ENCODE assay signal across 15 mouse cellular contexts in the genomic region with DNA sequence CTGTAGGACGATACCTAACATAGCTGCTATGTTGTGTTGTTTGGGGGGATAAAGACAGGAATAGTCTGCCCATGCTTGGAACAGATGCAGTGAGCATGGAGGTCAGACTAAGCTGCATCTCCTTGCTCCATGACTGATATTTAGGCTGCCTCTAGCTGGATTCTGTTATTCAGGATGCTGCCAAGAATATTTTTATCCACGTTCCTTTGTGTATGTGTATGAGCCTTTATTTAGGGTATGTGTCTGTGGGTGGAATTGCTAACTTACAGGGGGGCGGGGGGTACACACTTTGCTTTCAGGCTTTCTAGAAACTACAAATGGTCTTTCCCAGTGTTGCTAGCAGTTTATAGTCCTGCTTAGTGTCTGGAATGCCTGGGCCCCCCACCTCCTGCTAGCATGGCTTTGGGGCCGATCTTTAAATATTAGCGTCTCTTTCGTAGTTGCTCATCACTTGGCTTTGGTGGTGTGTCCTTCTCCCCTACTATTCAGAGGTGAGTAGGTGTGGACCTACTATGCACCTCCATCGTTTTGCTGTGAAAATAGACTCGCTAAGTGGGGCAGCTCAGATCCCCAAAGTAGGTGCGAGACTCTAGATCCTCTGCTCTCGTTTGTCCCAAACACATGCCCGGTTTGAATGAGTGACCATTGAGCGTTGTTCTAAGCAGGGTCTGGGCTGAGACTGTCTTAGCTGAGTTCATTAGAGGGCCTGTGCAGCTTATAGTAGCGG. TPM values are rescaled to one million over a fixed set of nuclear protein-coding genes. Genes with fewer than 3 reads are reported as not detected.
DNase-seq lines count a peak whose midpoint lies in the region; ATAC-seq and TF ChIP-seq lines count a peak whose summit lies in the region.
"Had no signal": no experiment of that assay in that cellular context is flagged by ENCODE, and none has a peak within 500 bp of the region (broad histone marks: within the 10 kb centered on the region; RNA-seq: fewer than 3 reads in every experiment).

No protein-coding gene starts in this region.

- peaks cover 10% of the 10 kb centered on the region; the same call in 1 of the 2 replicates for H3K4me1 ChIP-seq in heart, embryonic 16.5 days (ENCODE audit: control insufficient read depth, insufficient read depth, low read length)
- H3K4me1 ChIP-seq in heart, embryonic 12.5 days (replicated peaks), result peaks cover 7% of the 10 kb centered on the region; the same call in 1 of the 2 replicates
- peaks cover 44% of the 10 kb centered on the region for H3K4me1 ChIP-seq in midbrain, embryonic 12.5 days
- peaks cover 39% of the 10 kb centered on the region for H3K4me1 ChIP-seq in midbrain, embryonic 16.5 days (ENCODE audit: control insufficient read depth, insufficient read depth, low read length)
- H3K4me1 ChIP-seq in forebrain, embryonic 15.5 days, result peaks cover 65% of the 10 kb centered on the region
- peaks cover 19% of the 10 kb centered on the region for H3K4me1 ChIP-seq in olfactory bulb, adult 2 months (ENCODE audit: control insufficient read depth, insufficient read depth, low read length)

- H3K4me3 ChIP-seq in heart, embryonic 16.5 days (ENCODE audit: low read length), result no peak overlapping the region
- H3K4me3 ChIP-seq in heart, embryonic 12.5 days, result no peak overlapping the region
- no peak overlapping the region for H3K4me3 ChIP-seq in midbrain, embryonic 12.5 days
- no peak overlapping the region for H3K4me3 ChIP-seq in midbrain, embryonic 16.5 days (ENCODE audit: low read depth, low read length)
- H3K4me3 ChIP-seq in forebrain, embryonic 15.5 days, result no peak overlapping the region
- no peak overlapping the region for H3K4me3 ChIP-seq in olfactory bulb, adult 2 months (ENCODE audit: insufficient read depth, low read depth, low read length)
- H3K4me3 ChIP-seq: heart, adult 2 months had no signal

- H3K4me2 ChIP-seq in heart, embryonic 16.5 days (ENCODE audit: low read depth, low read length), result no peak overlapping the region
- no peak overlapping the region for H3K4me2 ChIP-seq in heart, embryonic 12.5 days
- no peak overlapping the region for H3K4me2 ChIP-seq in midbrain, embryonic 12.5 days (replicated peaks)
- no peak overlapping the region for H3K4me2 ChIP-seq in midbrain, embryonic 16.5 days (ENCODE audit: low read length)
- no peak overlapping the region for H3K4me2 ChIP-seq in forebrain, embryonic 15.5 days (replicated peaks)

- H3K36me3 ChIP-seq in heart, embryonic 16.5 days (ENCODE audit: control insufficient read depth, insufficient read depth), result no peaks in the 10 kb centered on the region
- no peaks in the 10 kb centered on the region for H3K36me3 ChIP-seq in heart, embryonic 12.5 days
- no peaks in the 10 kb centered on the region for H3K36me3 ChIP-seq in midbrain, embryonic 12.5 days
- no peaks in the 10 kb centered on the region for H3K36me3 ChIP-seq in midbrain, embryonic 16.5 days (ENCODE audit: control insufficient read depth, insufficient read depth, low read length)
- H3K36me3 ChIP-seq in forebrain, embryonic 15.5 days, result no peaks in the 10 kb centered on the region

- TF ChIP-seq CTCF in olfactory bulb, adult 2 months (IDR thresholded peaks at IDR 0.05; ENCODE audit: insufficient read depth, low read depth, low read length), result no peak

- H3K27me3 ChIP-seq in heart, embryonic 16.5 days (ENCODE audit: control insufficient read depth, insufficient read depth, low read length), result no peaks in the 10 kb centered on the region
- no peaks in the 10 kb centered on the region for H3K27me3 ChIP-seq in heart, embryonic 12.5 days (replicated peaks)
- no peaks in the 10 kb centered on the region for H3K27me3 ChIP-seq in midbrain, embryonic 12.5 days
- H3K27me3 ChIP-seq in midbrain, embryonic 16.5 days (ENCODE audit: control insufficient read depth, insufficient read depth, low read depth, low read length), result no peaks in the 10 kb centered on the region
- no peaks in the 10 kb centered on the region for H3K27me3 ChIP-seq in forebrain, embryonic 15.5 days
- H3K27me3 ChIP-seq: Patski had no signal

- peak overlapping the region; percentile 66 for H3K27ac ChIP-seq in heart, embryonic 16.5 days (ENCODE audit: low read length)
- H3K27ac ChIP-seq in heart, embryonic 12.5 days (ENCODE audit: poor library complexity, severe bottlenecking), result no peak overlapping the region
- 0 out of 2 replicates have a peak overlapping the region, but pooled peaks have one; percentile 11 for H3K27ac ChIP-seq in midbrain, embryonic 12.5 days (replicated peaks)
- H3K27ac ChIP-seq in midbrain, embryonic 16.5 days (ENCODE audit: low read length), result no peak overlapping the region
- H3K27ac ChIP-seq in forebrain, embryonic 15.5 days (replicated peaks), result peak overlapping the region; percentile 69
- peak overlapping the region; percentile 37 for H3K27ac ChIP-seq in olfactory bulb, adult 2 months (ENCODE audit: insufficient read depth, low read depth, low read length)
- H3K27ac ChIP-seq: heart, adult 2 months had no signal

- TF ChIP-seq POLR2A in olfactory bulb, adult 2 months (IDR thresholded peaks at IDR 0.05; ENCODE audit: insufficient read depth, low read depth, low read length), result no peak

- H3K9me3 ChIP-seq in heart, embryonic 16.5 days (replicated peaks; ENCODE audit: control insufficient read depth, low read length), result no peaks in the 10 kb centered on the region
- no peaks in the 10 kb centered on the region for H3K9me3 ChIP-seq in heart, embryonic 12.5 days (replicated peaks)
- no peaks in the 10 kb centered on the region for H3K9me3 ChIP-seq in midbrain, embryonic 12.5 days
- no peaks in the 10 kb centered on the region for H3K9me3 ChIP-seq in midbrain, embryonic 16.5 days (replicated peaks; ENCODE audit: control insufficient read depth, low read length, poor library complexity, severe bottlenecking)
- H3K9me3 ChIP-seq in forebrain, embryonic 15.5 days, result no peaks in the 10 kb centered on the region

- DNase-seq in urinary bladder, postnatal 10 days (ENCODE audit: low spot score), result no peak
- DNase-seq: cerebellum, adult 8-10 months; heart, adult 2 months; kidney, postnatal 36 days; layer of hippocampus, postnatal 36 days; spleen, adult 18-20 months; thymus, adult 18-20 months had no signal

- H3K9ac ChIP-seq in heart, embryonic 16.5 days (ENCODE audit: low read length), result no peak overlapping the region
- no peak overlapping the region for H3K9ac ChIP-seq in heart, embryonic 12.5 days
- no peak overlapping the region for H3K9ac ChIP-seq in midbrain, embryonic 12.5 days (replicated peaks)
- no peak overlapping the region for H3K9ac ChIP-seq in midbrain, embryonic 16.5 days (ENCODE audit: low read depth, low read length)
- no peak overlapping the region for H3K9ac ChIP-seq in forebrain, embryonic 15.5 days (replicated peaks)

- WGBS in heart, embryonic 16.5 days, result 76% methylated on average over 13 of the region's 13 CpGs
- WGBS in heart, embryonic 12.5 days, result 80% methylated on average over 13 of the region's 13 CpGs
- WGBS in midbrain, embryonic 12.5 days, result 78% methylated on average over 13 of the region's 13 CpGs
- 79% methylated on average over 13 of the region's 13 CpGs for WGBS in midbrain, embryonic 16.5 days
- 69% methylated on average over 13 of the region's 13 CpGs for WGBS in forebrain, embryonic 15.5 days
- WGBS in olfactory bulb, adult 2 months, result 58% methylated on average over 13 of the region's 13 CpGs

- peak; percentile 81 for ATAC-seq in heart, embryonic 16.5 days (replicated peaks; ENCODE audit: extremely low read depth, insufficient read depth, low FRiP score)
- ATAC-seq in heart, embryonic 12.5 days (ENCODE audit: insufficient number of reproducible peaks, low FRiP score), result no peak
- no peak for ATAC-seq in midbrain, embryonic 12.5 days (ENCODE audit: low FRiP score, low read depth)
- ATAC-seq in midbrain, embryonic 16.5 days, result no peak
- ATAC-seq in forebrain, embryonic 15.5 days (replicated peaks), result peak; percentile 24; the same call in 1 of the 2 replicates
- no peak for ATAC-seq in erythroblast, adult 5-6 weeks (replicated peaks; ENCODE audit: low FRiP score, poor library complexity, severe bottlenecking)
- ATAC-seq: Patski had no signal

RNA-seq across cellular contexts. Expression of gene C530008M17Rik, which starts 45.0 kb away (rescaled TPM):
- 31.6 and 37.4 TPM in 2 replicates for polyA plus RNA-seq in heart, embryonic 16.5 days (2015; fragmentation: Nextera tagmentation; extraction: Ambion mirVana)
- 36.1 and 38.7 TPM in 2 replicates for polyA plus RNA-seq in heart, embryonic 12.5 days (2016; fragmentation: Nextera tagmentation; extraction: Ambion mirVana)
- 74.1 and 79.0 TPM in 2 replicates for polyA plus RNA-seq in midbrain, embryonic 12.5 days (2016; fragmentation: Nextera tagmentation; extraction: Ambion mirVana)
- polyA plus RNA-seq in midbrain, embryonic 16.5 days (2015; fragmentation: Nextera tagmentation; extraction: Ambion mirVana), result 58.3 and 74.4 TPM in 2 replicates
- polyA plus RNA-seq in forebrain, embryonic 15.5 days (2015; fragmentation: Nextera tagmentation; extraction: Ambion mirVana), result 84.9 and 94.2 TPM in 2 replicates
- polyA plus RNA-seq in olfactory bulb, adult 2 months (2012; ENCODE audit: insufficient read depth, insufficient read length, low replicate concordance, missing spikeins), result not detected in 2 replicates
- 10.0 and 18.1 TPM in 2 replicates for total RNA-seq in erythroblast, adult 5-6 weeks (2015; ENCODE audit: low replicate concordance)
- total RNA-seq in erythroblast, adult 5-6 weeks (2017; ENCODE audit: low replicate concordance), result 18.9 and 23.7 TPM in 2 replicates

Comparison
In these comparisons a context has a peak if more than half of its experiments do, and no peak if none do; other contexts are left out.
1. ATAC-seq: peak in heart, embryonic 16.5 days (single experiment) and forebrain, embryonic 15.5 days (single experiment); none in heart, embryonic 12.5 days (single experiment), midbrain, embryonic 12.5 days (single experiment), midbrain, embryonic 16.5 days (single experiment) and erythroblast, adult 5-6 weeks (single experiment).
2. H3K27ac ChIP-seq: peak in heart, embryonic 16.5 days (single experiment), midbrain, embryonic 12.5 days (single experiment), forebrain, embryonic 15.5 days (single experiment) and olfactory bulb, adult 2 months (single experiment); none in heart, embryonic 12.5 days (single experiment) and midbrain, embryonic 16.5 days (single experiment).